Mouse (Mus musculus) bone marrow, adult 2 months (tissue): ENCODE data around the gene Calcrl. TPM values are rescaled to one million over a fixed set of nuclear protein-coding genes. Genes with fewer than 3 reads are reported as not detected.
"Not testable (repeated sequence)": the region's sequence is repeated elsewhere in the genome, so short reads cannot be mapped to it uniquely, and the experiment has no call there.

Experiments used
- H3K27ac ChIP-seq: fragments of 200-500 bp; 2 replicates; pipeline ENCODE4 v1.5.1; 2012; ENCODE audit warnings: low read depth, mild to moderate bottlenecking, control low read depth, inconsistent platforms, low read length; ENCODE audit not compliant: control insufficient read depth, poor library complexity, insufficient read depth
- H3K4me1 ChIP-seq: fragments of 200-500 bp; 2 replicates; pipeline ENCODE4 v1.6.1; 2011; ENCODE audit warnings: low read length; ENCODE audit not compliant: control insufficient read depth, insufficient read depth
- H3K4me3 ChIP-seq: fragments of 200-500 bp; replicated peaks from 2 replicates; pipeline ENCODE3; 2011; ENCODE audit warnings: mild to moderate bottlenecking, low read depth, low read length, control low read depth; ENCODE audit not compliant: control insufficient read depth
- CTCF ChIP-seq: fragments of 200-500 bp; IDR thresholded peaks from 2 replicates; pipeline ENCODE4 v1.5.1; 2011; ENCODE audit warnings: low read length, control low read depth; ENCODE audit not compliant: control insufficient read depth, insufficient read depth
- POLR2A ChIP-seq: fragments of 200-500 bp; IDR thresholded peaks from 2 replicates; pipeline ENCODE4 v1.6.1; 2011; ENCODE audit warnings: low read depth, mild to moderate bottlenecking, control low read depth, low read length, borderline replicate concordance; ENCODE audit not compliant: control insufficient read depth
- WGBS: fragments of 180-500 bp; shearing (Covaris S2); methylation state at CpG from one replicate; pipeline ENCODE4 v1.1.7; 2018; 5-methylcytosine and 5-hydroxymethylcytosine counted together
- polyA plus RNA-seq: library from polyadenylated mRNA; stranded (reverse); fragments of >200 nt; gene quantifications from 2 replicates; pipeline ENCODE4 v1.2.4, GENCODE M21; 2011; ENCODE audit warnings: low replicate concordance; ENCODE audit not compliant: missing spikeins, insufficient read depth, insufficient read length

The Calcrl gene
- polyA plus RNA-seq, 1 experiment: 3.7 TPM

- WGBS: 88% methylated on average over 4 of the region's 4 CpGs
- TF ChIP-seq POLR2A (no peak), CTCF (no peak)
- Histone ChIP-seq H3K27ac (no peak overlapping the region), H3K4me3 (no peak overlapping the region), H3K4me1 (no peaks in the 10 kb centered on the region; the same call in 1 of the 2 replicates)
Measured at GRCm38 (mm10) chr2:84416501-84416900, 8.7 kb downstream of the Calcrl start.

- Histone ChIP-seq H3K4me3 (no peak overlapping the region), H3K27ac (no peak overlapping the region), H3K4me1 (no peaks in the 10 kb centered on the region)
- TF ChIP-seq POLR2A (no peak), CTCF (no peak)
Measured at GRCm38 (mm10) chr2:84409796-84410592, 15.2 kb downstream of the Calcrl start.

- 81% methylated on average over 3 of the region's 3 CpGs for WGBS
- no peak for TF ChIP-seq CTCF
- TF ChIP-seq POLR2A: no peak
- Histone ChIP-seq H3K4me3 (no peak overlapping the region), H3K27ac (no peak overlapping the region), H3K4me1 (no peaks in the 10 kb centered on the region; the same call in 1 of the 2 replicates)
Measured at GRCm38 (mm10) chr2:84404834-84405233, 20.4 kb downstream of the Calcrl start.

- Histone ChIP-seq H3K27ac (no peak overlapping the region), H3K4me3 (no peak overlapping the region), H3K4me1 (no peaks in the 10 kb centered on the region; the same call in 1 of the 2 replicates)
- TF ChIP-seq CTCF: no peak
- no peak for TF ChIP-seq POLR2A
- 85% methylated on average over 3 of the region's 3 CpGs for WGBS
Measured at GRCm38 (mm10) chr2:84402713-84403112, 22.5 kb downstream of the Calcrl start.

GRCm38 (mm10) chr2:84396557-84396956, 28.7 kb downstream of the Calcrl start:
- no peak overlapping the region for H3K4me3 ChIP-seq
- no peak overlapping the region for H3K27ac ChIP-seq
- H3K4me1 ChIP-seq: no peaks in the 10 kb centered on the region; the same call in none of the 2 replicates
- TF ChIP-seq POLR2A: no peak
- TF ChIP-seq CTCF: no peak
- WGBS: 76% methylated on average over 4 of the region's 4 CpGs

- H3K4me1 ChIP-seq: no peaks in the 10 kb centered on the region; the same call in none of the 2 replicates
- TF ChIP-seq POLR2A (no peak), CTCF (no peak)
- H3K4me3 ChIP-seq: no peak overlapping the region
- H3K27ac ChIP-seq: no peak overlapping the region
- 51% methylated on average over 4 of the region's 4 CpGs for WGBS
Measured at GRCm38 (mm10) chr2:84393236-84393635, 32.0 kb downstream of the Calcrl start.

- no peak overlapping the region for H3K4me3 ChIP-seq
- H3K27ac ChIP-seq: no peak overlapping the region
- H3K4me1 ChIP-seq: no peaks in the 10 kb centered on the region; the same call in none of the 2 replicates
- TF ChIP-seq CTCF (no peak), POLR2A (no peak)
Measured at GRCm38 (mm10) chr2:84389075-84389474, 36.1 kb downstream of the Calcrl start.

- H3K4me3 ChIP-seq, H3K27ac ChIP-seq, H3K4me1 ChIP-seq: not testable (repeated sequence)
- 79% methylated on average over 14 of the region's 14 CpGs for WGBS
Measured at GRCm38 (mm10) chr2:84388537-84388936, 36.7 kb downstream of the Calcrl start.
